Mouse (Mus musculus) kidney, embryonic 14.5 days (tissue): ENCODE measurements around the gene Usp46. TPM values are rescaled to one million over a fixed set of nuclear protein-coding genes. Genes with fewer than 3 reads are reported as not detected.

ENCODE experiments used
- ATAC-seq: fragments of 200-750 bp; cut with Nextera tagmentation; 2 replicates; pipeline ENCODE4 v1.8.0; 2017; ENCODE audit warnings: moderate number of reproducible peaks, mild to moderate bottlenecking, moderate TSS enrichment, moderate library complexity; ENCODE audit not compliant: low FRiP score, low TSS enrichment
- H3K27ac ChIP-seq: fragments of 300-500 bp; sonication (generic); 2 replicates; pipeline ENCODE4 v1.5.1; 2014; ENCODE audit warnings: low read depth, mild to moderate bottlenecking, low read length, moderate library complexity, mixed read lengths
- H3K27me3 ChIP-seq: fragments of 300-500 bp; sonication (generic); 2 replicates; pipeline ENCODE4 v1.6.1; 2014; ENCODE audit warnings: mild to moderate bottlenecking, low read length; ENCODE audit not compliant: control insufficient read depth, insufficient read depth
- H3K36me3 ChIP-seq: fragments of 300-500 bp; sonication (generic); 2 replicates; pipeline ENCODE4 v1.6.1; 2014; ENCODE audit warnings: low read length, mixed read lengths; ENCODE audit not compliant: control insufficient read depth, insufficient read depth
- H3K4me1 ChIP-seq: fragments of 300-500 bp; sonication (generic); 2 replicates; pipeline ENCODE4 v1.6.1; 2014; ENCODE audit warnings: low read length, mixed read lengths; ENCODE audit not compliant: control insufficient read depth, insufficient read depth
- H3K4me2 ChIP-seq: fragments of 300-500 bp; sonication (generic); replicated peaks from 2 replicates; pipeline ENCODE4 v1.6.1; 2014; ENCODE audit warnings: low read depth, mild to moderate bottlenecking, low read length
- H3K4me3 ChIP-seq: fragments of 300-500 bp; sonication (generic); 2 replicates; pipeline ENCODE4 v1.5.1; 2014; ENCODE audit warnings: mild to moderate bottlenecking, low read length
- H3K9ac ChIP-seq: fragments of 300-500 bp; sonication (generic); 2 replicates; pipeline ENCODE4 v1.6.1; 2014; ENCODE audit warnings: low read depth, mild to moderate bottlenecking, low read length, moderate library complexity
- H3K9me3 ChIP-seq: fragments of 300-500 bp; sonication (generic); 2 replicates; pipeline ENCODE4 v1.6.1; 2016; ENCODE audit warnings: low read length; ENCODE audit not compliant: control insufficient read depth
- WGBS: fragments of 180-500 bp; shearing (Covaris S2); extraction: QIAGEN DNeasy Blood & Tissue Kit; methylation state at CpG from one replicate; pipeline ENCODE4 v1.1.7; 2014; 5-methylcytosine and 5-hydroxymethylcytosine counted together
- polyA plus RNA-seq: library from polyadenylated mRNA; unstranded; fragments of >200 nt; fragmentation: Nextera tagmentation; extraction: Ambion mirVana; gene quantifications from 2 replicates; pipeline ENCODE4 v1.2.1, GENCODE M21; 2014

Gene Usp46
- polyA plus RNA-seq, 1 experiment from 2014 or later: 34.5 TPM

DNA sequence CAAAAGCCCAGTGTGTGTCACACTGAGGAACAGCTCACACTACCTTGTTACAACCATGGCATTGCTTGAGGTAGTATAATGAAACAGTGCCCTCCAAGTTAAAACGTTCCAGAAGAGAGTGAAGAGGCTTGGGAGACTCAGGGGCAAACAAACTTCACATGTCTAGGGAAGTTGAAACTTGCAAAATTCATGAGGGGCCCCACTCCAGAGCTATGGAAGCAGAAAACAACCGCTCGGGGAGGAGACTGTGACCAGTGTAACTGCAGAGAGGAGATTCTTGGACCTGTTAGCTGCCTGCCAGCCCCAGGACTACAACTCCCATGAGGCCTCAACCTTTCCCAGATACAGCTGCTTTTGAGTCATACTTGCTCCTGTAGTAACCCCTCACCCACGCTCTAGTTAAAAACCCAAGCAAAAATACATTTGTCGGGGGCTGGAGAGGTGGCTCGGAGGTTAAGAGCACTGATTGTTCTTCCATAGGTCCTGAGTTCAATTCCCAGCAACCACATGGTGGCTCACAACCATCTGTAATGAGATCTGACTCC lies 25.4 kb downstream of the Usp46 start:
- WGBS: 58% methylated on average over 6 of the region's 6 CpGs
- Histone ChIP-seq H3K9me3 (peaks cover 3% of the 10 kb centered on the region; the same call in 1 of the 2 replicates), H3K36me3 (no peaks in the 10 kb centered on the region; the same call in 1 of the 2 replicates), H3K4me1 (0 out of 2 replicates have a peak, but pooled peaks cover 3% of the 10 kb centered on the region), H3K4me3 (no peak overlapping the region), H3K27me3 (no peaks in the 10 kb centered on the region), H3K9ac (no peak overlapping the region), H3K27ac (no peak overlapping the region), H3K4me2 (no peak overlapping the region)
- no peak for ATAC-seq

DNA sequence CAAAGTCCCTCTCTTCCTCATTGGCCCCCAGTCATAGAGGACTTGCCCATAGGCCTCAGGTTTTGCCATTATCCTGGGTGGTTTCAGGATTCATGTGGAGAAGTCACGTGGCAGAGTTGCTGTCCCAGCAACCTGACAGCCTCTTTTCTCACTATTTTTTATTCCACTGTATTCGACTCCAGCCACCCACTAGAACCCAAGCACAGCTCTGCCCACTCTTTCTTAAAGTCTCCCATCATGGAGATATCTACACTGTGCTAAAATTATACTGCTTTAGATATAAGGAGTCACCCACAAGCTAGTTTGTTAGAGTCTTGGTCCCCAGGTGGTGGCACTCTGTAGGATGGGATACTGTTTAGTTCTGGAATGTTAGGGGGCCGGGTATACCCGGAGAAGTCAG lies 27.7 kb downstream of the Usp46 start:
- H3K27ac ChIP-seq: no peak overlapping the region
- 95% methylated on average over 4 of the region's 4 CpGs for WGBS
- no peak overlapping the region for H3K4me2 ChIP-seq
- peaks cover 8% of the 10 kb centered on the region; the same call in 1 of the 2 replicates for H3K36me3 ChIP-seq
- no peak for ATAC-seq
- 0 out of 2 replicates have a peak, but pooled peaks cover 3% of the 10 kb centered on the region for H3K4me1 ChIP-seq
- H3K9me3 ChIP-seq: no peaks in the 10 kb centered on the region
- no peaks in the 10 kb centered on the region for H3K27me3 ChIP-seq
- no peak overlapping the region for H3K4me3 ChIP-seq
- no peak overlapping the region for H3K9ac ChIP-seq

DNA sequence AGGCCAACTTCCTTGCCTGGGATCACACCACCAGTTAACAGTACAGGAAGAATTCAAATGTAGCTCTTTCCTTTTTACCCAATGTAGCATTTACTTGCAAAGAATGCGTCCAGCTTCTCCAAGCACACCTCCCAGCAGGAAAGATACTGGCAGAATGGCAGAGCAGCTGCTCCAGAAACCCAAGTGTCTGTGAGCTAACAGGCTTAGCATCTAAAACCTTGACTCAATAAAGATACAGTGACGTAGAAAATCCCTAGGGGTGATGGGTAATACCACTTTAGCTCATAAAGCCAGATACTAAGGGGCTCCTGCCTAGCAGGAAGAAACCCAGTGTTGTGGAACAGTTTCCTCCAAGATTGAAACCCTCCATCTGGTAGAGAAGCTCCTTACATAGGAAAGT lies 32.8 kb downstream of the Usp46 start:
- Histone ChIP-seq H3K4me1 (no peaks in the 10 kb centered on the region), H3K4me3 (no peak overlapping the region), H3K27ac (no peak overlapping the region), H3K36me3 (peaks cover 13% of the 10 kb centered on the region; the same call in 1 of the 2 replicates), H3K9ac (no peak overlapping the region), H3K27me3 (no peaks in the 10 kb centered on the region), H3K4me2 (no peak overlapping the region), H3K9me3 (peaks cover 3% of the 10 kb centered on the region; the same call in 1 of the 2 replicates)
- 86% methylated on average over 2 of the region's 2 CpGs for WGBS
- no peak for ATAC-seq

DNA sequence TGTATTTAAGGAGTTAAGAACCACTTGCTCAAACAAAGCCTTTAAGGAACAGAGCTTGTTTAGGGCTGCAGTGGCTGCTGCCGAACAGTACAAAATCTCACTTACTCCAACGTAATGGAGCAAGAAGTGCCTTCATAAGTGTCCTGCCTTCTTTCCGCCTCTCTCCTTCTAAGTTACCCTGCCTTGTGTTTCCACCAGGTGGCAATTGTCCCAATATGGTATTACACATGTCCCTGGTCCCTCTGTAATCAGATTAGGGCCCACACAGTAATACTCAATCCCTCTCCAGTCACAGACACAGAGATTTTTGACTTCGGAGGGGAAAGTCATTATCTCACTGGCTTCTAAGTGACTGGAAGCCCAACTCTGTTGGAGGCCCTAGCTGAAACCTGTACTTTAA lies 34.1 kb downstream of the Usp46 start:
- 92% methylated on average over 4 of the region's 4 CpGs for WGBS
- no peak overlapping the region for H3K27ac ChIP-seq

DNA sequence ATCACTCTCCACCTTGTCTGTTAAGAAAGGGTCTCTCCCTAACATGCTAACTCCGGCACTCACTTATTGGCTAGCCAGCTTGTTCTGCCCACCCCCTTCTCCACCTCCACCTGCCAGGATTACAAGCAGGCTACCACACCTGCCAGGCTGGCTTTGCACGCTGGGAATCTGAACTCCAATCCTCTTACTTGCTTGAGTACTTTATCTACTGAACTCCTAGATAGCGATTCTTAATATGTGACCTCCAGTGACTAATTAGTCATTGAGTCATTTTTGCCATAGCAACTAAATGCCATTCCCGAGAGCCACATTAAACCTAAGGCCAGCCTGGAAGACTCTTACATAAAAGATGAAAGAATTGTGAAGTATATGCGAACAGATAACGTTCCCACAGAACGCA lies 38.4 kb downstream of the Usp46 start:
- Histone ChIP-seq H3K36me3 (peaks cover 24% of the 10 kb centered on the region), H3K4me1 (0 out of 2 replicates have a peak, but pooled peaks cover 6% of the 10 kb centered on the region), H3K27me3 (no peaks in the 10 kb centered on the region), H3K4me3 (no peak overlapping the region), H3K9me3 (peaks cover 3% of the 10 kb centered on the region; the same call in 1 of the 2 replicates), H3K9ac (no peak overlapping the region), H3K4me2 (no peak overlapping the region), H3K27ac (no peak overlapping the region)
- no peak for ATAC-seq
- 62% methylated on average over 7 of the region's 7 CpGs for WGBS

More for the DNA sequence above, 34.1 kb downstream of the Usp46 start:
- H3K27me3 ChIP-seq: no peaks in the 10 kb centered on the region
- H3K4me2 ChIP-seq: no peak overlapping the region
- no peak overlapping the region for H3K4me3 ChIP-seq
- H3K36me3 ChIP-seq: peaks cover 14% of the 10 kb centered on the region; the same call in 1 of the 2 replicates
- peaks cover 3% of the 10 kb centered on the region; the same call in 1 of the 2 replicates for H3K9me3 ChIP-seq
- no peak overlapping the region for H3K9ac ChIP-seq
- 0 out of 2 replicates have a peak, but pooled peaks cover 6% of the 10 kb centered on the region for H3K4me1 ChIP-seq
- no peak for ATAC-seq

DNA sequence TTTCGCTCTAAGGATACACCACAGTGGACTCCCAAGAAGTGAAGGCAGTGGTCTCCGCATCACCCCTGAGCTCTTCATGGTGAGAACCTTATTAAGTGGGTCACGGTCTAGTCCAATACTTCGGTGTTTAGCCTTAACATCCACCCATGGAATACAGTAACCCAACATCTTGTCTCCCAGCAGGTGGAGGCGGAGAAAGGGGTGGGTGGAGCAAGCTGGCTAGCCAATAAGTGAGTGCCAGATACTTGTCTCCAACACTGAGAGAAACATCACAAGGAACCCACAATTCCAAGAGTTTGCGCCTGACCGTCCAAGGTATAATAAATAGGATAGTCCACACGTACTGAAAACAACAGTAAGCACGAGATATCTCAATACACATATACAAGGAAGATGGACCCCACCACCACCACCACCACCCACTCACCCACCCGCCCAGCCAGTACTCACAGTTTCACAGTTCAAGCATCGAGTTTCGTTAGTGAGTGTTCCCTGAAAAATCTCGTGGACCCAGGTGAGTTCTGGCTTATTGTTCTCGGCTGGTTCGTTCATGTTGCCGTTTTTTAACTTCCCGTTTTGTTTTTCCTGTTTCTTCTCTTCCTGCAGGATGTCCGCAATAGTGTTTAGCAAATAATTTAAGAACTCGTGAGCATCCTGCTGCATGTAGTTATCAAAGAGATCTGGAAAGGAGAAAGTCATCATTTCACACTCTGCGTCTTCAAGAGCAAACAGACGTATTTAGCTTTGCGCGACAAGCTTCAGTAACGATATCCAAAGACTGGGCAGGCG lies 39.3 kb downstream of the Usp46 start:
- ATAC-seq: no peak
- no peaks in the 10 kb centered on the region for H3K27me3 ChIP-seq
- no peak overlapping the region for H3K9ac ChIP-seq
- 0 out of 2 replicates have a peak, but pooled peaks cover 6% of the 10 kb centered on the region for H3K4me1 ChIP-seq
- peaks cover 24% of the 10 kb centered on the region for H3K36me3 ChIP-seq
- peaks cover 3% of the 10 kb centered on the region; the same call in 1 of the 2 replicates for H3K9me3 ChIP-seq
- 92% methylated on average over 25 of the region's 25 CpGs for WGBS
- no peak overlapping the region for H3K4me3 ChIP-seq
- no peak overlapping the region for H3K27ac ChIP-seq
- H3K4me2 ChIP-seq: no peak overlapping the region

DNA sequence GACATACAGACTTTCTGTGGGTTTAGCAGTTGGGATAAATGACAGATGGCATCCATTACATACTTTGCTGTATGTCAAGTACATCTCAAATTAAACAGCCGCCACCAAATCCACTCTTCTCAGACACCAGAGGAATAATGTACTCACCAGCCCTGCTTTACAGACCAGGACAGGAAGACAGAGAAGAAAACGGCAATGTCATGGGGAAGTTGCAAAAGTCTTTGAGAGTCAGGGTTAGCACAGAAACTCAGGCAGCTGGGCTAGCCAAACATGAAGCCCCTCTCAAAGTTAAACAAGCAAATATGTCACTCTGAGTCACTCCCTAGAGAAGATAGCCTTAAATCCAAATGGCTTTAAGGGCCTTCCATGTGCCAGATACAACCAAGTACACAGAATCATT lies 40.0 kb downstream of the Usp46 start:
- ATAC-seq: no peak
- 69% methylated on average over 2 of the region's 2 CpGs for WGBS
- 0 out of 2 replicates have a peak, but pooled peaks cover 6% of the 10 kb centered on the region for H3K4me1 ChIP-seq
- H3K27me3 ChIP-seq: no peaks in the 10 kb centered on the region
- no peak overlapping the region for H3K9ac ChIP-seq
- no peak overlapping the region for H3K4me3 ChIP-seq
- H3K36me3 ChIP-seq: peaks cover 24% of the 10 kb centered on the region
- peaks cover 3% of the 10 kb centered on the region; the same call in 1 of the 2 replicates for H3K9me3 ChIP-seq
- H3K4me2 ChIP-seq: no peak overlapping the region
- H3K27ac ChIP-seq: no peak overlapping the region; the same call in 1 of the 2 replicates

DNA sequence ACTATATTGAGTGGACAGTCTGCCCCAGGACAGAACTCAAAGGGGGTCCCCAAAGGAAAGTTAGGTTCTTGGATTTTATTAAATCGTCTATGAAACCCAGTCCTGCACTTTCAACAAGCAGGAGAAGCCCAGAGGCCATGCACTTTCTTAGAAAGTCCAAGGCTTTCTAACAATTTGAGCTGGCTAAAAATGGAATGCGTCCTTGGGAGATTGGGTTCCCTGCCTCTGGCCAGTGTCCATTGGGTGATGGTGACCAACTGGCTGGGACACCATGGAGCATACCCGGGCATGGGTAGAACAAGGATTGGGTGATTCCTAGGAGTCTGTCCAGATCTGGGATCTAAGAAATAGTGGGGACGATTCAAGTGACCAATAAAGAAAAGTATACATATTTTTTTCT lies 47.7 kb downstream of the Usp46 start:
- 94% methylated on average over 4 of the region's 4 CpGs for WGBS
- Histone ChIP-seq H3K36me3 (peaks cover 22% of the 10 kb centered on the region; the same call in 1 of the 2 replicates), H3K27me3 (no peaks in the 10 kb centered on the region), H3K4me1 (no peaks in the 10 kb centered on the region), H3K27ac (no peak overlapping the region), H3K4me3 (no peak overlapping the region), H3K9ac (no peak overlapping the region), H3K9me3 (no peaks in the 10 kb centered on the region), H3K4me2 (no peak overlapping the region)
- ATAC-seq: no peak
